Mouse (Mus musculus) mouse embryonic stem cell (cell line): ENCODE results near the gene Olfr43.

Experiments used
- in situ Hi-C, 2 experiments: fragments of 300-500 bp; cut with MboI; formaldehyde crosslinking; loops; 1 replicate in 1 of 2; 3 replicates in 1 of 2; pipeline ENCODE4 v1.14.3; 2019 to 2020; ENCODE audit warnings: low sequenced_read_pairs in 2 of 2, low pct_unique_long_range_greater_than_20kb in 1 of 2, mixed read lengths in 1 of 2; ENCODE audit not compliant: unreplicated experiment in 1 of 2

The Olfr43 gene

DNA sequence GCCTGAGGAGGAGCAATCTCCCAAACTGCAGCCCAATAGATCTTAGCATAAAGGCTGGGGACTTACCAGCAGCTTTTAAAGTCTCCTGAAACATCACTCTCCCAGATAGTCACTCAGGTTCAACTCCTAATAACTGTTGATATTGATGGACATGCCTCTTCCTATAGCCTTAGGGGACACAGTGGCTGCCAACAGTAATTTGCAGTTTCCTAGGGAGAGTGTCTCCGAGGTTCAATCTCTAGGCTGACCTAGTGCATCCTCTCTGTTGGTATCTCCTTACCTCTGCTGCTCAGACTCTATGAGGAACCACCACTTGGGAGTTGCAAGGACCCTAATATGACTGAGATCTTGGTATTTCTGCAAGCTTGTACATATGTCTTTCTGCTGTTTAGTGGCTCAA is at the start of gene Olfr43:
Gene Olfr43 (minus strand): TSS at position 101 of the 400 bp plus-strand sequence.
- in situ Hi-C loops = no loop called here

DNA sequence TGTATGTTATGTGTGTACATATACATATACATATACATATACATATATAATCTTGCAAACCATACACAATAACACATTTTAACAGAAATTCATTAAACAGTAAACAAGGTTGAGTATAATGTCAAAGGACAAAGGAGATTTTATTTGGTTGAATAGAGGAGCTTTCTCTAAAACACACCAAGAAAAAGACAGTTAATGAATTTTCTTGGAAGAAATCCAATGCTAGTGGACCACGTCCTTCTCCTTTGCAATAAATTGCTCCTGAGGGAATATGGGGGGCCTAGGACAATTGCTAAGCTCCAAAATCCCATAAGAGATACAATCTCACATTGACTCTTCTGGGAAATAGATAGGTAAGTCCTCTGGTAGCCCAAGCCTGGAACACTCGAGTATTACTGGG is 48.3 kb upstream of the Olfr43 start, which contains the start of gene Olfr406:
Gene Olfr406 (plus strand): TSS at position 301 of the 400 bp plus-strand sequence.
- in situ Hi-C loops = no loop called here

DNA sequence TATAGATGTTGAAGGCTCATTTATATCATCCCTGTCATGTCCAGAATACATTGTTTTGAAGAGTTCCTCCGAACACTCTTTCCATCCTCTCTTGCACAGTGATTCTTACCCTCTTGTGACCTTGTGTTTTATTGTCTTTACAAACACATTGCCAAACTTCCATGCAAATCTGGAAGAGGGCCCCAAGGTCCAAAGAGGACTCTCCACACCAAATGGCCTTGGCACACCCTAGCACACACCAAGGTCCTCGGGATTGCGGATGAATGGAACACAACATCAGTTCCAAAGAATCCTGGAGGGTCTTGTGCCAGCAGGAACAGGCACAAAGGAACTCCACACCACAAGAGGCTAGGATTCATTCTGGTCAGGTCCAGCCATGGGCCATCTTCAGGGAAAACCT is 30.0 kb upstream of the Olfr43 start:
- in situ Hi-C loops = no loop called here

DNA sequence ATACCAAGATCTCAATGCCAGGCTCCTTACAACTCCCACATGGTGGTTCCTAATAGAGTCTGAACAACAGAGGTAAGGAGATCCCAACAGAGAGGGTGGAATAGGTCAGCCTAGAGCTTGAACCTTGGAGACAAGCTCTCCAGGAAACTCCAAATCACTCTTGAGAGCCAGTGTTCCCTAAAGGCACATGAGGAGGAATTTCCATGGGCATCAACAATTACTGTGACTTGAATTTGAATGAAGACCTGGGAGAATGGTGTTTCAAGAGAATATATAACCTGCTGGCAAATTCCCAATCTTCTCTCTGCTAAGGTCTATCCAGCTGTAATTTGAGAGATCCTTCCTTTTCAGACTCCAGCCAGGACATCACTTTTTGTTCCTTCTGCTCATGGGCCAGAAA is 25.2 kb downstream of the Olfr43 start, which contains the start of gene Olfr403:
Gene Olfr403 (plus strand): TSS at position 301 of the 400 bp plus-strand sequence.
- in situ Hi-C loops = no loop called here

DNA sequence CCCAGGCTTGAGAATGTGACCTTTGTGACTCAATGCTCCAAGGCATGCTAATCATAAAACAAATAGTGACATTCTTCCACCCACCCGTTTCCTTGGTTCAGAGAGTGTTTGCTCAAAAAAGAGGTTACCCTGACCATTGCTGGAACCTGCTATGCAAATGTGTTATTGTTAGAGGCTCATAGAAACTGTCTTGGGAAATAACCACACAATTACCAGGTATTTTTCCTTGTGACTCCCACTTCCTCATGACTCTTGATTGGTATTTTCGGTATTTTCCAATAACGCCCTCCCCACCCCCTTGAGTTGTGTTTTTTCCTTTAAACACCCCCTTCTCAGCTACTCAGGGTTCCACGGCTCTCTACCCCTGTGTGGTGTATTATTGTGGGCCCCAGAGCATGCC is 27.4 kb downstream of the Olfr43 start:
- in situ Hi-C loops = no loop called here

DNA sequence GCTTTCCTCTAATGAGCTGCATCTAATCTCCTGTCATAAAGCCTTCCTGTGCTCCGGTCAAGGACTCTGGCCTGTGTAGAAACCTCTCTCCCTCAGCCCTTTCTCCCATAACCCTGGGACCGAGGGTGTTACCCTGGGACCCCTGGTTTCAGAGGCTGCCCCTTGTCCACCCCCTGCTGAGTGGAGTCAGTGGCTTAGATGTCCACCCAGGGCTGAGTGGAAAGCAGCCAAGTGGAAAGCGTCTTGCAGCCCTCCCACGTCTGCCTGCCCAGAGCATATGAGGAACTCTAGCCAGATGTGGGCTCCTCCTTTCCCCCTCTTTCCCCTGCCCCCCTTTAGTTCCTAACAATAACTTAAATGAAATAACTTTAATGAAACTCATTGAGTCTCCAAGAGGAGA is 28.0 kb downstream of the Olfr43 start:
- in situ Hi-C loops = no loop called here

DNA sequence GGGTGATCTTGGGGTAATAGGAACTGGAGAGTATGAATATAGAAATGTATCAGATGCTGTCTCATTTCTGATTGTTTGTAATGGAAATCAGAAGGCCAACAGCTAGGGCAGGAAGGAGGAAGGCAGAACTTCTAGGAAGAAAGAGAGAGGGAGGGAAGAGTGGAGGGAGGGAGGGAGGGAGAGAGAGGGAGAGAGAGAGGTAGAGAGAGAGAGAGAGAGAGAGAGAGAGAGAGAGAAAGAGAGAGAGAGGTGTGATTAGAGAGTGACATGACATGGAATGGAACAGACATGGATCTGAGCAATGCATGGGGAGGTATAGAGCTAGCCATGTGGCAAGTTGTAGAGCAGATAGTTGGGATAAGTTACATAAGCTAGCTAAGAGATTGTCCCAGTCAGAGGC is 42.4 kb downstream of the Olfr43 start:
- in situ Hi-C loops = no loop called here
